Mouse (Mus musculus) left cerebral cortex, adult 9 months (tissue): ENCODE data around the gene Eci2.
"Not testable (repeated sequence)": the region's sequence is repeated elsewhere in the genome, so short reads cannot be mapped to it uniquely, and the experiment has no call there.

Experiments used
- DNase-seq, 2 experiments: peaks; one replicate each; pipeline ENCODE4 v3.0.0; 2022; ENCODE audit warnings: low spot score in 2 of 2

The Eci2 gene

GRCm38 (mm10) chr13:34991581-34992273 is 35.2 kb downstream of the Eci2 start:
- DNase-seq = no peak

GRCm38 (mm10) chr13:34983479-34983878 is 43.4 kb downstream of the Eci2 start:
- not testable (repeated sequence) for DNase-seq

- DNase-seq = not testable (repeated sequence)
These were observed 48.3 kb downstream of the Eci2 start for GRCm38 (mm10) chr13:34978635-34979034.

- DNase-seq = no peak
These were observed 49.5 kb downstream of the Eci2 start for GRCm38 (mm10) chr13:34977410-34977809.

- no peak for DNase-seq
These were observed 50.8 kb downstream of the Eci2 start for GRCm38 (mm10) chr13:34976116-34976515.

GRCm38 (mm10) chr13:34973770-34974169 is 53.1 kb downstream of the Eci2 start:
- DNase-seq = no peak

- no peak for DNase-seq
These were observed 53.7 kb downstream of the Eci2 start for GRCm38 (mm10) chr13:34973149-34973548.

GRCm38 (mm10) chr13:34972456-34972855 is 54.4 kb downstream of the Eci2 start:
- DNase-seq = not testable (repeated sequence)

GRCm38 (mm10) chr13:34965647-34966046 is 61.2 kb downstream of the Eci2 start:
- not testable (repeated sequence) for DNase-seq

- DNase-seq = no peak
These were observed 62.0 kb downstream of the Eci2 start for GRCm38 (mm10) chr13:34964866-34965265.

- no peak for DNase-seq
These were observed 62.5 kb downstream of the Eci2 start for GRCm38 (mm10) chr13:34964419-34964818.

GRCm38 (mm10) chr13:34963511-34964397 is 63.1 kb downstream of the Eci2 start, which contains the start of gene Eci3:
TSS of gene Eci3 (minus strand) at chr13:34963810.
- DNase-seq = no peak

GRCm38 (mm10) chr13:34960996-34961770 is 65.7 kb downstream of the Eci2 start:
- DNase-seq = no peak

- DNase-seq = not testable (repeated sequence)
These were observed 68.7 kb downstream of the Eci2 start for GRCm38 (mm10) chr13:34958158-34958557.

- DNase-seq = no peak
These were observed 70.0 kb downstream of the Eci2 start for GRCm38 (mm10) chr13:34956901-34957300.

GRCm38 (mm10) chr13:34951437-34951836 is 75.5 kb downstream of the Eci2 start:
- DNase-seq = not testable (repeated sequence)

GRCm38 (mm10) chr13:34942370-34942769 is 84.5 kb downstream of the Eci2 start:
- DNase-seq = no peak

- DNase-seq = peak in 1 of 2 experiments; percentile 11
These were observed 91.8 kb downstream of the Eci2 start for GRCm38 (mm10) chr13:34934931-34935644.
